Mouse (Mus musculus): ENCODE measurements around the gene Nfia.

Gene Nfia

GRCm38 (mm10) chr4:97868307-97868937 lies 95.9 kb downstream of the Nfia start:
- no peak for DNase-seq (ENCODE audit: low spot score in 2 of 2)

GRCm38 (mm10) chr4:97868938-97869440 lies 96.5 kb downstream of the Nfia start:
- DNase-seq (ENCODE audit: low spot score in 2 of 2): no peak

GRCm38 (mm10) chr4:97869451-97869850 lies 96.9 kb downstream of the Nfia start:
- no peak for DNase-seq (ENCODE audit: low spot score in 2 of 2)

GRCm38 (mm10) chr4:97871770-97872439 lies 99.4 kb downstream of the Nfia start:
- no peak for DNase-seq (ENCODE audit: low spot score in 2 of 2)

GRCm38 (mm10) chr4:97874916-97875315 lies 102.4 kb downstream of the Nfia start:
- no peak for DNase-seq (ENCODE audit: low spot score in 2 of 2)

- DNase-seq (ENCODE audit: low spot score in 2 of 2): no peak
These were observed 103.4 kb downstream of the Nfia start for GRCm38 (mm10) chr4:97875901-97876300.

- DNase-seq (ENCODE audit: low spot score in 2 of 2): no peak
These were observed 107.2 kb downstream of the Nfia start for GRCm38 (mm10) chr4:97879696-97880095.

GRCm38 (mm10) chr4:97880120-97881055 lies 107.9 kb downstream of the Nfia start:
- DNase-seq (ENCODE audit: low spot score in 2 of 2): no peak

- DNase-seq (ENCODE audit: low spot score in 2 of 2): no peak
These were observed 113.0 kb downstream of the Nfia start for GRCm38 (mm10) chr4:97885574-97885973.

- no peak for DNase-seq (ENCODE audit: low spot score in 2 of 2)
These were observed 113.7 kb downstream of the Nfia start for GRCm38 (mm10) chr4:97886220-97886619.

- DNase-seq (ENCODE audit: low spot score in 2 of 2): no peak
These were observed 114.7 kb downstream of the Nfia start for GRCm38 (mm10) chr4:97887228-97887627.

- DNase-seq (ENCODE audit: low spot score in 2 of 2): no peak
These were observed 118.5 kb downstream of the Nfia start for GRCm38 (mm10) chr4:97891063-97891462.

GRCm38 (mm10) chr4:97891611-97892010 lies 119.1 kb downstream of the Nfia start:
- DNase-seq (ENCODE audit: low spot score in 2 of 2): no peak

GRCm38 (mm10) chr4:97893915-97894884 lies 121.7 kb downstream of the Nfia start:
- no peak for DNase-seq (ENCODE audit: low spot score in 2 of 2)

- no peak for DNase-seq (ENCODE audit: low spot score in 2 of 2)
These were observed 123.4 kb downstream of the Nfia start for GRCm38 (mm10) chr4:97895940-97896339.

- no peak for DNase-seq (ENCODE audit: low spot score in 2 of 2)
These were observed 127.9 kb downstream of the Nfia start for GRCm38 (mm10) chr4:97900256-97900944.

GRCm38 (mm10) chr4:97905826-97906225 lies 133.3 kb downstream of the Nfia start:
- no peak for DNase-seq (ENCODE audit: low spot score in 2 of 2)

- DNase-seq (ENCODE audit: low spot score in 2 of 2): no peak
These were observed 136.1 kb downstream of the Nfia start for GRCm38 (mm10) chr4:97908576-97909147.

- DNase-seq (ENCODE audit: low spot score in 2 of 2): no peak
These were observed 137.7 kb downstream of the Nfia start for GRCm38 (mm10) chr4:97910115-97910776.

Measured in natural killer cell, adult 2 months (primary cell).